Mouse (Mus musculus) liver, embryonic 12.5 days (tissue): ENCODE measurements around the gene Spns2. TPM values are rescaled to one million over a fixed set of nuclear protein-coding genes. Genes with fewer than 3 reads are reported as not detected.
"Not testable (repeated sequence)": the region's sequence is repeated elsewhere in the genome, so short reads cannot be mapped to it uniquely, and the experiment has no call there.

Experiments
- ATAC-seq: fragments of 200-750 bp; cut with Nextera tagmentation; 2 replicates; pipeline ENCODE4 v1.8.0; 2017; ENCODE audit warnings: moderate number of reproducible peaks, mild to moderate bottlenecking, moderate library complexity
- H3K27ac ChIP-seq: fragments of 300-500 bp; sonication (generic); 2 replicates; pipeline ENCODE4 v1.5.1; 2016; ENCODE audit warnings: mild to moderate bottlenecking
- H3K27me3 ChIP-seq: fragments of 300-500 bp; sonication (generic); replicated peaks from 2 replicates; pipeline ENCODE4 v1.6.1; 2016; ENCODE audit warnings: mild to moderate bottlenecking, moderate library complexity
- H3K36me3 ChIP-seq: fragments of 300-500 bp; sonication (generic); 2 replicates; pipeline ENCODE4 v1.6.1; 2016; ENCODE audit warnings: mild to moderate bottlenecking, moderate library complexity
- H3K4me1 ChIP-seq: fragments of 300-500 bp; sonication (generic); 2 replicates; pipeline ENCODE4 v1.6.1; 2016
- H3K4me2 ChIP-seq: fragments of 300-500 bp; sonication (generic); 2 replicates; pipeline ENCODE4 v1.6.1; 2016; ENCODE audit warnings: mild to moderate bottlenecking, moderate library complexity
- H3K4me3 ChIP-seq: fragments of 300-500 bp; sonication (generic); 2 replicates; pipeline ENCODE4 v1.5.1; 2016; ENCODE audit warnings: mild to moderate bottlenecking, moderate library complexity
- H3K9ac ChIP-seq: fragments of 300-500 bp; sonication (generic); 2 replicates; pipeline ENCODE4 v1.6.1; 2016; ENCODE audit warnings: mild to moderate bottlenecking, moderate library complexity
- H3K9me3 ChIP-seq: fragments of 300-500 bp; sonication (generic); replicated peaks from 2 replicates; pipeline ENCODE4 v1.6.1; 2016; ENCODE audit warnings: mild to moderate bottlenecking, moderate library complexity
- WGBS: fragments of 180-500 bp; shearing (Covaris S2); methylation state at CpG from one replicate; pipeline ENCODE4 v1.1.7; 2016; ENCODE audit not compliant: insufficient replicate concordance; 5-methylcytosine and 5-hydroxymethylcytosine counted together
- polyA plus RNA-seq: library from polyadenylated mRNA; unstranded; fragments of >200 nt; fragmentation: Nextera tagmentation; extraction: Ambion mirVana; gene quantifications from 2 replicates; pipeline ENCODE4 v1.2.1, GENCODE M21; 2016

Spns2 gene
- polyA plus RNA-seq, 1 experiment from 2014 or later: 11.7 TPM

DNA sequence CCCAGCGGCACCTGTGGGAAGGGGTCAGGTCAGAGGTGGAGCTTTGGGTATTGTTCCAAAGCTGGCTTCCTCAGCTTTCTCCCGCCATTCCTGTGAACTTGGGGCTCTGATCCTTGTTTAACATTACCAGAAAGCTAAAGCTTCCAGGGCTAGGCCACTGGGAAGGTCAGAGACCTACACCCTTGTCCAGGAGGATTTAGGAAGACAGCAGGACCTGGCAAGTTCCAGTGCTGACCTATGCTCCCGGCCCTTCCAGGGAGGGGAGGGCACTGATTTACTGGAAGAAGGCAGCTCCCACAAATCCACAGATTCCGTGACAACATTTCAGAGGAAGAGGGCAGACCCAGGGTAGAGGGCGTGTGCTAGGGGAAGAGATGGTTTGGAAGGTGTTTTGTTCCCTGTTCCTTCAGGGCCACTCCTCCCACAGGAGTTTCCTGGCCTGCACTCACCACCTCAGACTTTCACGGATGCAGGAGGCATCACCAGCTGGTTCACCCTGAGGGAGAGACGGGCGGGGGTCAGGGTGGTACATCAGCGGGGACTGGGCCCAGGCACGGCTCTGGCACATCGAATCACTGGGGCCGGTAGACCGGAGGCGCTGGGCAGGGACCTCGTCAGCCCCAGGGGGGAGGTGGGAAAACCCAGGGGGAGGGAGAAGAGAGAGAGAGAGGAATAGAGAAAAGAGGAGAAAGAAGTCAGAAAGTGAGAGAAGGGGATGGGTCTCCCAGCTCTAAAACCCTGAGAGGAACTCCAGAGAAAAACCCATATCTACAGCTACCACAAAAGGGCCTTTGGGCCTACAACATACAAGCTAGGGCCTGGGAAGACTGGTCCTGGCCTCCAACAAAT, 36.4 kb downstream of the Spns2 start:
- H3K27me3 ChIP-seq: no peaks in the 10 kb centered on the region
- H3K27ac ChIP-seq: no peak overlapping the region
- WGBS: 71% methylated on average over 15 of the region's 15 CpGs
- H3K36me3 ChIP-seq: peaks cover 77% of the 10 kb centered on the region
- no peak overlapping the region for H3K4me3 ChIP-seq
- H3K9me3 ChIP-seq: no peaks in the 10 kb centered on the region
- H3K4me1 ChIP-seq: peaks cover 32% of the 10 kb centered on the region
- no peak overlapping the region for H3K9ac ChIP-seq
- no peak overlapping the region for H3K4me2 ChIP-seq
- no peak for ATAC-seq

DNA sequence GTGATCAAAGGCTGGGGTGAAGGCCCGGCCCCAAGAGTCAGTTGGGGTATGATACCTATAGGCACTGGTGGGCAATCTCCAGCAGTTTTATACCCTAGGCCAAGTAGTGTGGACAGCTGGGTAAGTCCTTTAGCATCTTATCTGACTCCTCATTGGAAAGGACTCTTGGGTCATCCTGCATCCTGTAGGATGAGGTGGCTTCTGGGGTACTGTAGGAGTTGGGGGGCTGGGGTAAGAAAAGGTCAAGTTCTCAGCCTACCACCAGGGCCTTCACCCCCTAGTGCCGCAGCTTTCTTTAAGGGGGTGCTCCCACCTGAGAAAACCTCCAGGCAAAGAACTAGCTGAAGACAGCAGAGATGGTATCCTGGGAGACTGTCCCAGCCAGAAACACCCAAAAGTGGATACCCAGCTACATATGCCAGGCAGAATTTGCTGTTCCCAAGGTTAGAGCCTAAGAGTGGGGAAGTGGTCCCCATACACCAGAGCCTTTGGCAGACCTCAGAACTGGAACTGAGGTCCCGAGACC, 37.5 kb downstream of the Spns2 start:
- Histone ChIP-seq H3K27me3 (no peaks in the 10 kb centered on the region), H3K4me3 (no peak overlapping the region), H3K27ac (no peak overlapping the region), H3K9ac (no peak overlapping the region), H3K4me2 (no peak overlapping the region), H3K9me3 (no peaks in the 10 kb centered on the region), H3K36me3 (peaks cover 84% of the 10 kb centered on the region), H3K4me1 (peaks cover 20% of the 10 kb centered on the region; the same call in 1 of the 2 replicates)
- 70% methylated on average over 3 of the region's 3 CpGs for WGBS
- ATAC-seq: no peak

DNA sequence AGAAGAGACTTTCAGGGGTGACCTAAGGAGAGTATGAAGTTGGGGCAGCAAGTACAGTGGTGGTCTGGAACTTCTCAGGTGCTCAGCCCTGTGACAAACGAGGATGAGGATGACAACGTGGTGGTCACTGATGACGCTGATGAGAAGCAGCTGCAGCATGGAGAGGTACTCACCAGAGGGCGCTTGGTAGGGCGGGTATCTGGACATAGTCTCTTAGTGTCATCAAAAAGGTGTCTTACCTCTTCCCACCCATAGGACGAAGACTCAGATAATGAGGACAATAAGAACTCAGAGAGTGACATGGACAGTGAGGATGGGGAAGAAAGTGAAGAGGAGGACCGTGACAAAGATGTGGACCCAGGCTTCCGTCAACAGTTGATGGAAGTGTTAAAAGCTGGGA, 42.2 kb downstream of the Spns2 start:
- Histone ChIP-seq H3K4me3 (no peak overlapping the region), H3K27ac (no peak overlapping the region), H3K9ac (no peak overlapping the region), H3K27me3 (no peaks in the 10 kb centered on the region), H3K9me3 (no peaks in the 10 kb centered on the region), H3K36me3 (peaks cover 100% of the 10 kb centered on the region), H3K4me1 (peaks cover 26% of the 10 kb centered on the region), H3K4me2 (no peak overlapping the region)
- WGBS: 69% methylated on average over 8 of the region's 8 CpGs
- ATAC-seq: no peak

GRCm38 (mm10) chr11:72446311-72447105, 43.2 kb downstream of the Spns2 start:
- Histone ChIP-seq H3K4me1 (peaks cover 36% of the 10 kb centered on the region), H3K27me3 (no peaks in the 10 kb centered on the region), H3K4me3 (no peak overlapping the region), H3K27ac (no peak overlapping the region), H3K36me3 (peaks cover 94% of the 10 kb centered on the region), H3K4me2 (no peak overlapping the region), H3K9me3 (no peaks in the 10 kb centered on the region), H3K9ac (no peak overlapping the region)
- ATAC-seq: no peak
- WGBS: 79% methylated on average over 6 of the region's 6 CpGs

- Histone ChIP-seq H3K4me3 (peak within 1 kb of the TSS; percentile 82), H3K36me3 (peaks cover 40% of the 10 kb centered on the region), H3K4me2 (peak within 1 kb of the TSS; percentile 88), H3K9me3 (no peaks in the 10 kb centered on the region), H3K27me3 (no peaks in the 10 kb centered on the region; the same call in 1 of the 2 replicates), H3K9ac (peak within 1 kb of the TSS; percentile 77), H3K4me1 (peaks cover 38% of the 10 kb centered on the region), H3K27ac (peak within 1 kb of the TSS; percentile 72)
- WGBS: under 1% methylated on average over 46 of the region's 46 CpGs
- ATAC-seq: peak; percentile 91
Measured at GRCm38 (mm10) chr11:72440965-72441664, 48.6 kb downstream of the Spns2 start, which contains the start of gene Mybbp1a. TSS of gene Mybbp1a (plus strand) at chr11:72441355.

DNA sequence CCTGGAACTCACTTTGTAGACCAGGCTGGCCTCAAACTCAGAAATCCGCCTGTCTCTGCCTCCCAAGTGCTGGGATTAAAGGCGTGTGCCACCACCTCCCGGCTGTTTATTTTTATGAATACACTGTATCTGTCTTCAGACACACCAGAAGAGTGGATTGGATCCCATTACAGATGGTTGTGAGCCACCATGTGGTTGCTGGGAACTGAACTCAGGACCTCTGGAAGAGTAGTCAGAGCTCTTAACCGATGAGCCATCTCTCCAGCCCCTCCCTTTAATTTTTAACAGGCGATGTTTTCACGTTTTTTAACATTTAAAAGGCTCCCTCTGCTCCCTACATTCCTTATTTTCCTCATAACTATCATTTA, 49.1 kb downstream of the Spns2 start:
- Histone ChIP-seq H3K36me3 (peaks cover 35% of the 10 kb centered on the region), H3K4me1 (peaks cover 33% of the 10 kb centered on the region), H3K4me2 (peak overlapping the region; percentile 88), H3K27ac (peak overlapping the region; percentile 72), H3K4me3 (peak overlapping the region; percentile 82), H3K9ac (peak overlapping the region; percentile 77)
- H3K9me3 ChIP-seq, H3K27me3 ChIP-seq, ATAC-seq: not testable (repeated sequence)
- 30% methylated on average over 6 of the region's 6 CpGs for WGBS

DNA sequence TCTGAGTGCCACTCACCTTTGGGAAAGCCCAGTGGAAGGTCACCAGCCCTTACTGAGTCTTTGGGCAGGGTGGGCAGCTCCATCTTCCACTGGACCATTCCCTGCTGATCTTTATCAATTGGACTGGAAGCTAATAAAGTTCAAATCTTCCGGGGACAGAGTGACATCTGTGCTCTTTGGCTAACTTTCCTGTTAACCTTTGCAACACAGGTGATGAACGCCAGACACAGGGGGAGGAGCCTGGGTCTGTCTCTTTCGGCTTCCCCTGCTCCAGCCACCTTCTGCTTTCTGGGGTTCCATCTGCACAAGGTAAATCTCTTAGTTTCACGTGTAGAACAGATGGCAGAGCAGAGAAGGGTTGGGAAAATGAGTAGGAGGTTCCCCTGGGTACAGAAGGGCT, 51.3 kb downstream of the Spns2 start:
- Histone ChIP-seq H3K9me3 (no peaks in the 10 kb centered on the region), H3K36me3 (peaks cover 13% of the 10 kb centered on the region), H3K27ac (no peak overlapping the region), H3K4me2 (no peak overlapping the region), H3K4me3 (no peak overlapping the region), H3K9ac (no peak overlapping the region), H3K4me1 (peaks cover 21% of the 10 kb centered on the region), H3K27me3 (peaks cover 4% of the 10 kb centered on the region; the same call in 1 of the 2 replicates)
- no peak for ATAC-seq
- WGBS: 44% methylated on average over 4 of the region's 4 CpGs

GRCm38 (mm10) chr11:72436756-72437650, 52.7 kb downstream of the Spns2 start:
- no peak overlapping the region for H3K27ac ChIP-seq
- peaks cover 7% of the 10 kb centered on the region for H3K4me1 ChIP-seq
- no peak for ATAC-seq
- H3K4me2 ChIP-seq: no peak overlapping the region
- H3K4me3 ChIP-seq: no peak overlapping the region
- no peaks in the 10 kb centered on the region for H3K9me3 ChIP-seq
- WGBS: 78% methylated on average over 16 of the region's 16 CpGs
- no peaks in the 10 kb centered on the region for H3K36me3 ChIP-seq
- H3K27me3 ChIP-seq: peaks cover 4% of the 10 kb centered on the region; the same call in 1 of the 2 replicates
- H3K9ac ChIP-seq: no peak overlapping the region

GRCm38 (mm10) chr11:72436271-72436670, 53.4 kb downstream of the Spns2 start:
- no peak for ATAC-seq
- Histone ChIP-seq H3K9me3 (no peaks in the 10 kb centered on the region), H3K9ac (no peak overlapping the region), H3K27me3 (peaks cover 4% of the 10 kb centered on the region; the same call in 1 of the 2 replicates), H3K4me3 (no peak overlapping the region), H3K4me1 (no peaks in the 10 kb centered on the region), H3K4me2 (no peak overlapping the region), H3K27ac (no peak overlapping the region), H3K36me3 (no peaks in the 10 kb centered on the region)
- WGBS: 70% methylated on average over 5 of the region's 5 CpGs

DNA sequence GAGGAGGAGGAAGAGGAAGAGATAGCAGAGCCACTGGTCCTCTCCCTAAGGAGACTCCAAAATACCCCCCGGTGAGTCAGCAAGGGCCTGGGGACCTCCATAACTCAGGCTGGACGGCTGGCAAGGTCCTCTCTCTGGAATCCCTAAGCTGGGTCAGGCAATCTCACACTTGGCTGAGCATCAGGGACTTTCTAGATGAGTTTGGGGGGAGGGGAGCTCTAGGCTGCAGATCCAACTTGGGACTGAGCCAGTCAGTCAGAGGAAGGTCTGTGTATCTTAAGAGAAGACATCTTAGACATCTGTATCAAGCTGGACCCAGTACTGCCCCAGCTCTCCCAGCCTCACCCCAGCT, 54.0 kb downstream of the Spns2 start:
- no peaks in the 10 kb centered on the region for H3K36me3 ChIP-seq
- no peak overlapping the region for H3K27ac ChIP-seq
- 40% methylated on average over 2 of the region's 2 CpGs for WGBS
- no peak overlapping the region for H3K4me2 ChIP-seq
- no peak overlapping the region for H3K4me3 ChIP-seq
- no peaks in the 10 kb centered on the region for H3K9me3 ChIP-seq
- ATAC-seq: 0 out of 2 replicates have a peak, but pooled peaks have one; percentile 14
- peaks cover 4% of the 10 kb centered on the region; the same call in 1 of the 2 replicates for H3K27me3 ChIP-seq
- H3K9ac ChIP-seq: no peak overlapping the region
- no peaks in the 10 kb centered on the region for H3K4me1 ChIP-seq
